Mouse (Mus musculus) neural tube, embryonic 15.5 days (tissue): ENCODE measurements around the gene Akap2. TPM values are rescaled to one million over a fixed set of nuclear protein-coding genes. Genes with fewer than 3 reads are reported as not detected.

Experiments
- ATAC-seq: fragments of 200-750 bp; cut with Nextera tagmentation; 2 replicates; pipeline ENCODE4 v1.8.0; 2017; ENCODE audit warnings: mild to moderate bottlenecking, moderate TSS enrichment, moderate library complexity; ENCODE audit not compliant: low FRiP score
- H3K27ac ChIP-seq: fragments of 300-500 bp; sonication (generic); replicated peaks from 2 replicates; pipeline ENCODE4 v1.5.1; 2015; ENCODE audit warnings: mild to moderate bottlenecking, inconsistent platforms
- H3K27me3 ChIP-seq: fragments of 300-500 bp; sonication (generic); replicated peaks from 2 replicates; pipeline ENCODE4 v1.6.1; 2015; ENCODE audit warnings: inconsistent platforms
- H3K36me3 ChIP-seq: fragments of 300-500 bp; sonication (generic); 2 replicates; pipeline ENCODE4 v1.6.1; 2015; ENCODE audit warnings: inconsistent platforms
- H3K4me1 ChIP-seq: fragments of 300-500 bp; sonication (generic); 2 replicates; pipeline ENCODE4 v1.6.1; 2015; ENCODE audit warnings: inconsistent platforms
- H3K4me2 ChIP-seq: fragments of 300-500 bp; sonication (generic); 2 replicates; pipeline ENCODE4 v1.6.1; 2015; ENCODE audit warnings: inconsistent platforms, mild to moderate bottlenecking, moderate library complexity
- H3K4me3 ChIP-seq: fragments of 300-500 bp; sonication (generic); replicated peaks from 2 replicates; pipeline ENCODE4 v1.5.1; 2015; ENCODE audit warnings: mild to moderate bottlenecking, inconsistent platforms
- H3K9ac ChIP-seq: fragments of 300-500 bp; sonication (generic); replicated peaks from 2 replicates; pipeline ENCODE4 v1.6.1; 2015; ENCODE audit warnings: mild to moderate bottlenecking, inconsistent platforms
- H3K9me3 ChIP-seq: fragments of 300-500 bp; sonication (generic); replicated peaks from 2 replicates; pipeline ENCODE4 v1.6.1; 2016; ENCODE audit warnings: inconsistent platforms
- WGBS: fragments of 180-500 bp; shearing (Covaris S2); methylation state at CpG from one replicate; pipeline ENCODE4 v1.1.7; 2015; ENCODE audit warnings: mixed read lengths; 5-methylcytosine and 5-hydroxymethylcytosine counted together
- polyA plus RNA-seq: library from polyadenylated mRNA; unstranded; fragments of >200 nt; fragmentation: Nextera tagmentation; extraction: Ambion mirVana; gene quantifications from 2 replicates; pipeline ENCODE4 v1.2.1, GENCODE M21; 2015

The Akap2 gene
- polyA plus RNA-seq, 1 experiment from 2014 or later, result 11.0 TPM

- Histone ChIP-seq H3K9me3 (no peaks in the 10 kb centered on the region), H3K4me3 (no peak overlapping the region), H3K4me1 (peaks cover 11% of the 10 kb centered on the region), H3K9ac (no peak overlapping the region), H3K36me3 (peaks cover 34% of the 10 kb centered on the region), H3K27me3 (no peaks in the 10 kb centered on the region), H3K4me2 (no peak overlapping the region), H3K27ac (no peak overlapping the region)
- no peak for ATAC-seq
- WGBS, result 88% methylated on average over 18 of the region's 18 CpGs
These were observed 138.0 kb downstream of the Akap2 start for GRCm38 (mm10) chr4:57855281-57855941.

- peaks cover 5% of the 10 kb centered on the region for H3K4me1 ChIP-seq
- no peak overlapping the region for H3K4me3 ChIP-seq
- ATAC-seq, result no peak
- H3K9ac ChIP-seq, result no peak overlapping the region
- H3K36me3 ChIP-seq, result peaks cover 34% of the 10 kb centered on the region
- H3K9me3 ChIP-seq, result no peaks in the 10 kb centered on the region
- no peak overlapping the region for H3K27ac ChIP-seq
- no peaks in the 10 kb centered on the region for H3K27me3 ChIP-seq
- no peak overlapping the region for H3K4me2 ChIP-seq
- WGBS, result 99% methylated on average over 10 of the region's 10 CpGs
These were observed 139.2 kb downstream of the Akap2 start for GRCm38 (mm10) chr4:57856673-57857072.

GRCm38 (mm10) chr4:57860204-57860611, 142.8 kb downstream of the Akap2 start:
- 0 out of 2 replicates have a peak, but pooled peaks cover 5% of the 10 kb centered on the region for H3K4me1 ChIP-seq
- ATAC-seq, result no peak
- peaks cover 26% of the 10 kb centered on the region for H3K36me3 ChIP-seq
- no peaks in the 10 kb centered on the region for H3K27me3 ChIP-seq
- no peaks in the 10 kb centered on the region for H3K9me3 ChIP-seq
- H3K4me3 ChIP-seq, result no peak overlapping the region
- H3K4me2 ChIP-seq, result no peak overlapping the region
- H3K9ac ChIP-seq, result no peak overlapping the region
- 83% methylated on average over 6 of the region's 6 CpGs for WGBS
- no peak overlapping the region for H3K27ac ChIP-seq

DNA sequence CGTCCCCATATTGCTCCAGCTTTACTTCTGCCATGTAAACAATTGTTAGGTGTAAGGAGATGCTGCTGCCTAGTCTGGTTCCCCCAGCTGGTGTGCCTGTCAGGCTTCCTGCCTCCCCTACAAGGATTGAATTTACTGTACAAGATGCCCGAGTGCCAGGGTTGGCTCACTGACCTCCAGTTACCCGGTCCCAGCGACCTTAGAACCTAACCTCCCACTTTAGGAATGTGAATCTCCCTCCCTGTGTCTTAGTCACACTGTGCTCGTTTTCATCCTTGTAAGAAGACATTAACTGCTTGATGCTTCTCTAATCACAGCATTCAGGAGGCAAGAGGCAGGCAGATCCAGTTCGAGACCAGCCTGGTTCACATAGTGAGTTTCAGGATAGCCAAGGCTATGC, 143.7 kb downstream of the Akap2 start:
- ATAC-seq, result no peak
- Histone ChIP-seq H3K27me3 (no peaks in the 10 kb centered on the region), H3K27ac (no peak overlapping the region), H3K4me2 (no peak overlapping the region), H3K36me3 (peaks cover 16% of the 10 kb centered on the region), H3K4me1 (peaks cover 7% of the 10 kb centered on the region; the same call in 1 of the 2 replicates), H3K4me3 (no peak overlapping the region), H3K9me3 (no peaks in the 10 kb centered on the region), H3K9ac (no peak overlapping the region)
- 80% methylated on average over 6 of the region's 6 CpGs for WGBS

GRCm38 (mm10) chr4:57861856-57862255, 144.4 kb downstream of the Akap2 start:
- H3K4me2 ChIP-seq, result no peak overlapping the region
- no peaks in the 10 kb centered on the region for H3K27me3 ChIP-seq
- 73% methylated on average over 8 of the region's 8 CpGs for WGBS
- peaks cover 9% of the 10 kb centered on the region for H3K36me3 ChIP-seq
- H3K4me1 ChIP-seq, result peaks cover 14% of the 10 kb centered on the region
- no peak overlapping the region for H3K9ac ChIP-seq
- ATAC-seq, result no peak
- no peak overlapping the region for H3K27ac ChIP-seq
- no peak overlapping the region for H3K4me3 ChIP-seq
- H3K9me3 ChIP-seq, result no peaks in the 10 kb centered on the region

GRCm38 (mm10) chr4:57862269-57862986, 145.0 kb downstream of the Akap2 start:
- H3K4me2 ChIP-seq, result no peak overlapping the region
- H3K27me3 ChIP-seq, result no peaks in the 10 kb centered on the region
- ATAC-seq, result no peak
- WGBS, result 55% methylated on average over 9 of the region's 9 CpGs
- H3K36me3 ChIP-seq, result peaks cover 3% of the 10 kb centered on the region
- H3K27ac ChIP-seq, result no peak overlapping the region
- H3K4me3 ChIP-seq, result no peak overlapping the region
- H3K9me3 ChIP-seq, result no peaks in the 10 kb centered on the region
- H3K4me1 ChIP-seq, result peaks cover 18% of the 10 kb centered on the region
- no peak overlapping the region for H3K9ac ChIP-seq

DNA sequence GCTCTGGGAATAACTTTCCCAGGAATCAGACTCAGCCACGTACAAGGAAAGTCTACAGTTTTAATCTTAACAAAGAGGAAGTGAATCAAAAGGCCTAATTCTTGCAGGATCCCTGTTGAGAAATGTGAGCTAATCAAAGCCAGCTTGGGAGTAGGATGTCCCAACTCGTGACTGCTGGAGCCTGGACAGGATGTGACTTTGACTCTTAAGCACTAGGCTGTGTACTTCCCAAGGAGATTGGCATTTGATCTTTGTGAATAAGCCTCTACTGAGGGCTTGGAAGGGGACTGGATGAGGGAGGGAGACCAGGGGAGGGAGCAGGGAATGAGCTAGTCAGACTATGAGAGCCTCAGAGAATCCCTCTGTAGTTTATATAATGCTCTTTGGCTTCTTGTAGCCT, 148.6 kb downstream of the Akap2 start:
- Histone ChIP-seq H3K36me3 (no peaks in the 10 kb centered on the region), H3K27ac (0 out of 2 replicates have a peak overlapping the region, but pooled peaks have one; percentile 11), H3K4me1 (peaks cover 21% of the 10 kb centered on the region), H3K4me2 (no peak overlapping the region), H3K9ac (no peak overlapping the region), H3K27me3 (no peaks in the 10 kb centered on the region), H3K4me3 (no peak overlapping the region), H3K9me3 (no peaks in the 10 kb centered on the region)
- no peak; the same call in 1 of the 2 replicates for ATAC-seq
- WGBS, result 43% methylated on average over 2 of the region's 2 CpGs

DNA sequence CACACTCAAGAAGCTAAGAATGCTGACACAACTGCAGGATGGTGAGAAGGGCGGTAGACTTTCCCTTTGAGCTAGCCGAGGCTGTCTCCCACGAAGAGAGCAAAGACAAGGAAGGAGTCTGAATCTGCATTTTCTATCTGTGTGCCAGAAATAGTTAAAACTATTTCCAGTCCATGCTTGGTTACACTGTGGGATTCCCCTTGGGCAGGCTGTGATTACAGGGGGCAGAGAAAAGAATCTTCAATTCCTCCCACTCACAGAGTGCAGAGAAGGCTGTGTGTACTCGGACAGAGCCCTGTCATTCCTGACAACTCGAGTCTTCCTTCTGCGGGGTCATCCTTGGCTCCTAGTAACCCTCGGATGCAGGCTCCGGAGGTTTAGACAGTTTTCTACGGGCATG, 149.5 kb downstream of the Akap2 start:
- ATAC-seq, result no peak
- H3K27ac ChIP-seq, result peak overlapping the region; percentile 10; the same call in 1 of the 2 replicates

GRCm38 (mm10) chr4:57867454-57867853, 150.0 kb downstream of the Akap2 start:
- Histone ChIP-seq H3K4me2 (0 out of 2 replicates have a peak overlapping the region, but pooled peaks have one; percentile 7), H3K4me1 (peaks cover 17% of the 10 kb centered on the region), H3K27ac (no peak overlapping the region), H3K9me3 (no peaks in the 10 kb centered on the region), H3K4me3 (no peak overlapping the region), H3K27me3 (no peaks in the 10 kb centered on the region), H3K36me3 (no peaks in the 10 kb centered on the region), H3K9ac (no peak overlapping the region)
- WGBS, result 33% methylated on average over 10 of the region's 10 CpGs
- ATAC-seq, result 0 out of 2 replicates have a peak, but pooled peaks have one; percentile 28

More for the DNA sequence above, 149.5 kb downstream of the Akap2 start:
- H3K27me3 ChIP-seq, result no peaks in the 10 kb centered on the region
- H3K36me3 ChIP-seq, result no peaks in the 10 kb centered on the region
- 0 out of 2 replicates have a peak overlapping the region, but pooled peaks have one; percentile 7 for H3K4me2 ChIP-seq
- H3K9me3 ChIP-seq, result no peaks in the 10 kb centered on the region
- H3K9ac ChIP-seq, result no peak overlapping the region
- H3K4me1 ChIP-seq, result peaks cover 19% of the 10 kb centered on the region
- H3K4me3 ChIP-seq, result no peak overlapping the region
- WGBS, result 51% methylated on average over 9 of the region's 9 CpGs

- no peak overlapping the region for H3K4me2 ChIP-seq
- no peak overlapping the region for H3K9ac ChIP-seq
- no peak overlapping the region for H3K4me3 ChIP-seq
- no peaks in the 10 kb centered on the region for H3K27me3 ChIP-seq
- no peak for ATAC-seq
- 0 out of 2 replicates have a peak, but pooled peaks cover 7% of the 10 kb centered on the region for H3K4me1 ChIP-seq
- no peak overlapping the region for H3K27ac ChIP-seq
- H3K36me3 ChIP-seq, result no peaks in the 10 kb centered on the region
- H3K9me3 ChIP-seq, result no peaks in the 10 kb centered on the region
- WGBS, result 90% methylated on average over 5 of the region's 5 CpGs
These were observed 161.7 kb downstream of the Akap2 start for GRCm38 (mm10) chr4:57879137-57879536.

DNA sequence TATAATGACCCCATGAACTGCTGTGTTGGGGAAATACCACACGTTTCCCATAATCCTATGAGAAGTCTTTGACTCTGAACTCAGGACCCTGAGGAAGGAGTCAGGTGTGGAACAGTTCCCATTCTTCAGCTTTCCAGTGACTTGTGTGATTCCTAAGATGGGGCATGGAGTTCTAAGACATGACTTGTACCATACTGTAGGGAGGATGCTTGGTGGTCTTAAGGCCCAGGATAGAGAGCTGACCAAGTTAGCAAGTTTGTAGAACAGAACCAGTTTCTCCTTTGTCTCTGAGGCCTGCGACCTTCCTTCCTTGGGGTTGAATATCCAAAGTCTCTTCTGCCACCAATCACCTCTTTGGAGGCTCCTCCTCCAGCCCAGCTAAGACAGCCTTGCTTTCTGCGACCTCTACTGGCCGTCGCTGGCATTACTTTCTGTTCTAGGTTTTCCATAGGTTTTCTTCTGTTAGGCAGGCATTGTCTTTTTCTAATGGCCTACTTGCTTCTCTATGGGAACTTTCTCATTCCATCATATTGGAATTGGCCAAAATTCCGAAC, 162.4 kb downstream of the Akap2 start:
- WGBS, result 20% methylated on average over 6 of the region's 6 CpGs
- peak; percentile 66; the same call in 1 of the 2 replicates for ATAC-seq

More for the DNA sequence above, 162.4 kb downstream of the Akap2 start:
- no peaks in the 10 kb centered on the region for H3K27me3 ChIP-seq
- H3K4me1 ChIP-seq, result 0 out of 2 replicates have a peak, but pooled peaks cover 7% of the 10 kb centered on the region
- H3K4me2 ChIP-seq, result no peak overlapping the region
- no peak overlapping the region for H3K9ac ChIP-seq
- no peaks in the 10 kb centered on the region for H3K9me3 ChIP-seq
- no peak overlapping the region for H3K4me3 ChIP-seq
- no peak overlapping the region for H3K27ac ChIP-seq
- H3K36me3 ChIP-seq, result no peaks in the 10 kb centered on the region
